Mouse (Mus musculus): Measurements from ENCODE around the gene Svs5. TPM values are rescaled to one million over a fixed set of nuclear protein-coding genes. Genes with fewer than 3 reads are reported as not detected.

Svs5 gene
- total and polyA plus RNA-seq, 3 experiments, result not detected

DNA sequence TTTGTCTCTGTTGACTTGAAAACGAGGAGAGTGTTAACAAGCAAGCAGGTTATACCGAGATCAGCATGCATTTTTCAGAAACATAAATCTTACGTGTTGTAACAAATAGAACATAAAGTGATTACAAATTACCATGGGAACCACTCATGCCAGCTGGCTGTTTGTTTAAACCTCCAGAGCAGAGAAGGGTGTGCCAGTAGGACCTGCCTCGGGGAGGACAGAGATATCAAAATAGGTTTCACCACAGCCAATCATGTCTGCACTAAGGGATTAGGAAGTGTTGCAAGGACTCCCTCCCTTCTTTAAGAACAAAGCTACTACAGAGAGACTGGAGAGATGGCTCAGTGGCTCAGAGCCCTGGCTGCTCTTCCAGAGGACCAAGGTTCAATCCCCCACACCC is 40.6 kb downstream of the Svs5 start:
- no peak overlapping the region for H3K4me3 ChIP-seq (ENCODE audit: low read depth, low read length)
- no peaks in the 10 kb centered on the region for H3K9me3 ChIP-seq (replicated peaks)
- no peaks in the 10 kb centered on the region for H3K36me3 ChIP-seq (replicated peaks)
- DNase-seq (ENCODE audit: low spot score) (no peak), ATAC-seq (ENCODE audit: extremely low read depth, insufficient number of reproducible peaks, low FRiP score, poor library complexity, severe bottlenecking) (no peak)
- H3K27me3 ChIP-seq (ENCODE audit: insufficient read depth, low read length), result no peaks in the 10 kb centered on the region
- TF ChIP-seq CTCF (IDR thresholded peaks at IDR 0.05; ENCODE audit: low read depth, low read length), result no peak
- TF ChIP-seq GATA2 (IDR thresholded peaks at IDR 0.05; ENCODE audit: borderline replicate concordance, low read depth, low read length), result no peak
- TF ChIP-seq GATA1 (IDR thresholded peaks at IDR 0.05; ENCODE audit: borderline replicate concordance, low read length), result no peak
- no peak for TF ChIP-seq TAL1 (conservative IDR thresholded peaks at IDR 0.05; ENCODE audit: low read depth, low read length)
- no peaks in the 10 kb centered on the region for H3K4me1 ChIP-seq (ENCODE audit: insufficient read depth, low read depth, low read length)

DNA sequence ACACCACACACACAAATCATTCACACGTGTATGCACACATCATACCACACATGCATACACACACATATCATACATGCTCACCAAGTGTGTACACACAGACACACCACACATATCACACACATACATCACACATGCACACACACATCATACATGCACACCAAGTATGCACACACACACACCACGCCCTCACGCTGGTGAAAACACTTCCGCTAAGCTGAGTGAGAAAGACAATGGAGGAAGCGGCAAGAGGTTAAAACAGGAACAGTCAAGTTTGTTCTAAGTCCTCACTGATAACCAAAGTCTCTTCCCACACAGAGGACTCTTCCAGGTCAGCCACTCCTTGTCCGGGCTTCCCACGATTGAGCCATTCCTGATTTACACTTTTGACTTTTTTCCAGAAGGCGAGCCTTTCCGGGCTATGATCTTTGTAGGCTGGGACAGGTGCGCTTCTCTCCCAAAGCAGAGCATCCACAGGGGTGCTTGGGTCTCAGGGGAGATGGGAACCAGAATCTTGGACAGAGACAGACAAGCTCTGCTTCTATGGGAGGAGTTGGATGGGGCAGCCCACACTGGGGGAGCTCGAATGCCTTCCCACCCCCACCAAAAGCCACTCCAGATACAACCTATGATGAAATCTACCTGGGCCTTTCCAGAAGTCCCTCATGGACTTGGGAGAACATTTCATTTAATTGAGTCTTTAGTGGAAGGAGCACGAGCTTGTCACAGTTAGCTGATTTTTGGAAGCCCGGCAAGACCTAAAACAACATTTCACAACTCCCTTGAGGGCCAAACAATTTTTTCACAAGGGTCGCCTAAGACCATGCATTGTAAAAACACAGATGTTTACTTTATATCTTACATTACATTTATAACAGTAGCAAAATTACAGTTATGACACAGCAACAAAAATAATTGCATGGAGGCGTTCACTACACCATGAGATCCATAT is 45.2 kb downstream of the Svs5 start:
- Histone ChIP-seq H3K36me3 (replicated peaks) (no peaks in the 10 kb centered on the region), H3K9me3 (replicated peaks) (no peaks in the 10 kb centered on the region), H3K4me3 (ENCODE audit: low read depth, low read length) (no peak overlapping the region), H3K27me3 (ENCODE audit: insufficient read depth, low read length) (no peaks in the 10 kb centered on the region), H3K4me1 (ENCODE audit: insufficient read depth, low read depth, low read length) (no peaks in the 10 kb centered on the region)
- ATAC-seq (ENCODE audit: extremely low read depth, insufficient number of reproducible peaks, low FRiP score, poor library complexity, severe bottlenecking) (no peak), DNase-seq (ENCODE audit: low spot score) (no peak)
- TF ChIP-seq TAL1 (conservative IDR thresholded peaks at IDR 0.05; ENCODE audit: low read depth, low read length) (no peak), CTCF (IDR thresholded peaks at IDR 0.05; ENCODE audit: low read depth, low read length) (no peak), POLR2AphosphoS5 (IDR thresholded peaks at IDR 0.05; ENCODE audit: insufficient replicate concordance, low read depth, low read length) (no peak), GATA2 (IDR thresholded peaks at IDR 0.05; ENCODE audit: borderline replicate concordance, low read depth, low read length) (no peak), GATA1 (IDR thresholded peaks at IDR 0.05; ENCODE audit: borderline replicate concordance, low read length) (no peak)

DNA sequence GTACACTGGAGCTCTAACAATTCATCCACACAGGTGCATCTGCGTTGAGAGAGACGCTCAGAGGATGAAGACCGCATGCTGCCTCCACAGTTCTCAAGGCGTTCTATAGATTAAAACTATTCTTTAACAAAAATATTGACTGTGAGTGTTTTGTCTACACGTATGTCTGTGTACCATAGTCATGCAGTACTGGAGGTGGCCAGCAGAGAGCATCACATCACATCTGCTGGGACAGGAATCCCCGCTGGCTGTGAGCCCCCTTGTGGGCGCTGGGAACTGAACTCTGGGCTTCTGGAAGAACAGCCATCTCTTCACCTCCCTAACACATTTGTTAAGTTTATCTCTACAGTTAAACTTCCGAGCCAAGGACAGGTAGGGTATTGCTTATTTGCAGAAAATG is 49.2 kb downstream of the Svs5 start:
- H3K4me3 ChIP-seq (ENCODE audit: low read depth, low read length), result no peak overlapping the region
- no peaks in the 10 kb centered on the region for H3K36me3 ChIP-seq (replicated peaks)
- H3K9me3 ChIP-seq (replicated peaks), result no peaks in the 10 kb centered on the region
- DNase-seq (ENCODE audit: low spot score) (no peak), ATAC-seq (ENCODE audit: extremely low read depth, insufficient number of reproducible peaks, low FRiP score, poor library complexity, severe bottlenecking) (no peak)
- TF ChIP-seq GATA1 (IDR thresholded peaks at IDR 0.05; ENCODE audit: borderline replicate concordance, low read length) (no peak), POLR2AphosphoS5 (IDR thresholded peaks at IDR 0.05; ENCODE audit: insufficient replicate concordance, low read depth, low read length) (no peak), CTCF (IDR thresholded peaks at IDR 0.05; ENCODE audit: low read depth, low read length) (no peak), TAL1 (conservative IDR thresholded peaks at IDR 0.05; ENCODE audit: low read depth, low read length) (no peak), GATA2 (IDR thresholded peaks at IDR 0.05; ENCODE audit: borderline replicate concordance, low read depth, low read length) (no peak)
- H3K27me3 ChIP-seq (ENCODE audit: insufficient read depth, low read length), result no peaks in the 10 kb centered on the region
- no peaks in the 10 kb centered on the region; the same call in 1 of the 2 replicates for H3K4me1 ChIP-seq (ENCODE audit: insufficient read depth, low read depth, low read length)

DNA sequence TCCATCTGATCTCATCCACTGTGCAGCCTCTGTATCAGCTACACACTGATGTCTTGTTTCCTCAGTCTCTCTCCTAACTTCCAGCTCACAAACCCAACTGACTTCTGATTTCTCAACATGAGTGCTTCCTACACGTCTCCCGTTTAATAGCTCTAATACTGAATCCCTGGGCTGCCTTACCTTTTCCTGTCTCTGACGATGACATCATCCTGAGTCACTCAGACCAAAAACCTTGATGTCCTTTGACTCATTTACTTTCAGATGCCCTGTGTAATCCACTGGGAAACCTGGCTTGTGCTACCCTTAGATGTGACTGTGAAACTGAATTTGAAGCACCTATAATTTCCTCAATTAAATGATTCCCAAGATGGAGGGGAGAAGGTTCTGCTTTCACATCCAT is 50.4 kb downstream of the Svs5 start:
- no peaks in the 10 kb centered on the region; the same call in 1 of the 2 replicates for H3K4me1 ChIP-seq (ENCODE audit: insufficient read depth, low read depth, low read length)
- no peak for DNase-seq (ENCODE audit: low spot score)
- ATAC-seq (ENCODE audit: extremely low read depth, insufficient number of reproducible peaks, low FRiP score, poor library complexity, severe bottlenecking), result no peak
- no peaks in the 10 kb centered on the region for H3K36me3 ChIP-seq (replicated peaks)
- no peaks in the 10 kb centered on the region for H3K27me3 ChIP-seq (ENCODE audit: insufficient read depth, low read length)
- no peaks in the 10 kb centered on the region for H3K9me3 ChIP-seq (replicated peaks)
- no peak overlapping the region for H3K4me3 ChIP-seq (ENCODE audit: low read depth, low read length)
- TF ChIP-seq TAL1 (conservative IDR thresholded peaks at IDR 0.05; ENCODE audit: low read depth, low read length), result no peak
- no peak for TF ChIP-seq GATA2 (IDR thresholded peaks at IDR 0.05; ENCODE audit: borderline replicate concordance, low read depth, low read length)
- no peak for TF ChIP-seq CTCF (IDR thresholded peaks at IDR 0.05; ENCODE audit: low read depth, low read length)
- no peak for TF ChIP-seq POLR2AphosphoS5 (IDR thresholded peaks at IDR 0.05; ENCODE audit: insufficient replicate concordance, low read depth, low read length)
- no peak for TF ChIP-seq GATA1 (IDR thresholded peaks at IDR 0.05; ENCODE audit: borderline replicate concordance, low read length)

Other genes with a start within 250 kb of the Svs5 start
Only the 20 nearest of the 21 such genes appear.
- gene Kcns1, start 161.6 kb upstream of the Svs5 start, total RNA-seq (2014; fragmentation: Nextera tagmentation), result not detected in 2 replicates
- gene Kcns1, start 161.6 kb upstream of the Svs5 start, total RNA-seq (2017), result not detected in 2 replicates
- not detected in 2 replicates for gene Kcns1, start 161.6 kb upstream of the Svs5 start, polyA plus RNA-seq (2012)
- gene Wfdc5, start 150.0 kb upstream of the Svs5 start, total RNA-seq (2014; fragmentation: Nextera tagmentation), result not detected in 2 replicates
- 0.33 TPM in 1 of 2 replicates, not detected in the other for gene Wfdc5, start 150.0 kb upstream of the Svs5 start, total RNA-seq (2017)
- gene Wfdc5, start 150.0 kb upstream of the Svs5 start, polyA plus RNA-seq (2012), result not detected in 2 replicates
- not detected in 2 replicates for gene Wfdc12, start 142.1 kb upstream of the Svs5 start, total RNA-seq (2014; fragmentation: Nextera tagmentation)
- not detected in 2 replicates for gene Wfdc12, start 142.1 kb upstream of the Svs5 start, total RNA-seq (2017)
- gene Wfdc12, start 142.1 kb upstream of the Svs5 start, polyA plus RNA-seq (2012), result not detected in 2 replicates
- gene Wfdc15a, start 132.6 kb upstream of the Svs5 start, total RNA-seq (2014; fragmentation: Nextera tagmentation), result not detected in 2 replicates
- gene Wfdc15a, start 132.6 kb upstream of the Svs5 start, total RNA-seq (2017), result 0.82 TPM in 1 of 2 replicates, not detected in the other
- gene Wfdc15a, start 132.6 kb upstream of the Svs5 start, polyA plus RNA-seq (2012), result not detected in 2 replicates
- not detected in 2 replicates for gene Wfdc15b, start 111.1 kb upstream of the Svs5 start, total RNA-seq (2014; fragmentation: Nextera tagmentation)
- gene Wfdc15b, start 111.1 kb upstream of the Svs5 start, total RNA-seq (2017), result not detected in 2 replicates
- not detected in 2 replicates for gene Wfdc15b, start 111.1 kb upstream of the Svs5 start, polyA plus RNA-seq (2012)
- not detected in 2 replicates for gene Svs2, start 94.3 kb upstream of the Svs5 start, total RNA-seq (2014; fragmentation: Nextera tagmentation)
- gene Svs2, start 94.3 kb upstream of the Svs5 start, total RNA-seq (2017), result 0.11 TPM in 1 of 2 replicates, not detected in the other
- not detected in 2 replicates for gene Svs2, start 94.3 kb upstream of the Svs5 start, polyA plus RNA-seq (2012)
- gene Svs3b, start 76.1 kb upstream of the Svs5 start, total RNA-seq (2014; fragmentation: Nextera tagmentation), result not detected in 2 replicates
- gene Svs3b, start 76.1 kb upstream of the Svs5 start, total RNA-seq (2017), result not detected in 2 replicates
- gene Svs3b, start 76.1 kb upstream of the Svs5 start, polyA plus RNA-seq (2012), result not detected in 2 replicates
- gene Svs4, start 54.3 kb upstream of the Svs5 start, total RNA-seq (2014; fragmentation: Nextera tagmentation), result not detected in 2 replicates
- 0.29 TPM in 1 of 2 replicates, not detected in the other for gene Svs4, start 54.3 kb upstream of the Svs5 start, total RNA-seq (2017)
- gene Svs4, start 54.3 kb upstream of the Svs5 start, polyA plus RNA-seq (2012), result not detected in 2 replicates
- not detected in 2 replicates for gene Svs3a, start 43.5 kb upstream of the Svs5 start, total RNA-seq (2014; fragmentation: Nextera tagmentation)
- 0.11 TPM in 1 of 2 replicates, not detected in the other for gene Svs3a, start 43.5 kb upstream of the Svs5 start, total RNA-seq (2017)
- not detected in 2 replicates for gene Svs3a, start 43.5 kb upstream of the Svs5 start, polyA plus RNA-seq (2012)
- gene Svs6, start 16.0 kb upstream of the Svs5 start, total RNA-seq (2014; fragmentation: Nextera tagmentation), result not detected in 2 replicates
- gene Svs6, start 16.0 kb upstream of the Svs5 start, total RNA-seq (2017), result not detected in 2 replicates
- not detected in 2 replicates for gene Svs6, start 16.0 kb upstream of the Svs5 start, polyA plus RNA-seq (2012)
- gene Slpi, start 56.4 kb downstream of the Svs5 start, total RNA-seq (2014; fragmentation: Nextera tagmentation), result not detected in 2 replicates
- gene Slpi, start 56.4 kb downstream of the Svs5 start, total RNA-seq (2017), result not detected in 2 replicates
- gene Slpi, start 56.4 kb downstream of the Svs5 start, polyA plus RNA-seq (2012), result not detected in 2 replicates
- gene Rbpjl, start 70.4 kb downstream of the Svs5 start, total RNA-seq (2014; fragmentation: Nextera tagmentation), result not detected in 2 replicates
- gene Rbpjl, start 70.4 kb downstream of the Svs5 start, total RNA-seq (2017), result 0.11 TPM in 1 of 2 replicates, not detected in the other
- not detected in 2 replicates for gene Rbpjl, start 70.4 kb downstream of the Svs5 start, polyA plus RNA-seq (2012)
- gene Matn4, start 72.4 kb downstream of the Svs5 start, total RNA-seq (2014; fragmentation: Nextera tagmentation), result not detected in 2 replicates
- gene Matn4, start 72.4 kb downstream of the Svs5 start, total RNA-seq (2017), result under 0.01 and 0.06 TPM in 2 replicates
- gene Matn4, start 72.4 kb downstream of the Svs5 start, polyA plus RNA-seq (2012), result not detected in 2 replicates
- gene Sdc4, start 111.1 kb downstream of the Svs5 start, total RNA-seq (2014; fragmentation: Nextera tagmentation), result not detected in 2 replicates
- gene Sdc4, start 111.1 kb downstream of the Svs5 start, total RNA-seq (2017), result 0.11 TPM in 1 of 2 replicates, not detected in the other
- gene Sdc4, start 111.1 kb downstream of the Svs5 start, polyA plus RNA-seq (2012), result not detected in 2 replicates
- 35.8 and 37.0 TPM in 2 replicates for gene Sys1, start 124.2 kb downstream of the Svs5 start, total RNA-seq (2014; fragmentation: Nextera tagmentation)
- 50.6 and 75.5 TPM in 2 replicates for gene Sys1, start 124.2 kb downstream of the Svs5 start, total RNA-seq (2017)
- 122 and 142 TPM in 2 replicates for gene Sys1, start 124.2 kb downstream of the Svs5 start, polyA plus RNA-seq (2012)
- not detected in 2 replicates for gene Gm20458, start 128.2 kb downstream of the Svs5 start, total RNA-seq (2014; fragmentation: Nextera tagmentation)
- 13.4 and 13.5 TPM in 2 replicates for gene Gm20458, start 128.2 kb downstream of the Svs5 start, total RNA-seq (2017)
- 4.6 and 5.5 TPM in 2 replicates for gene Gm20458, start 128.2 kb downstream of the Svs5 start, polyA plus RNA-seq (2012)
- gene Trp53tg5, start 141.0 kb downstream of the Svs5 start, total RNA-seq (2014; fragmentation: Nextera tagmentation), result not detected in 2 replicates
- 0.29 TPM in 1 of 2 replicates, not detected in the other for gene Trp53tg5, start 141.0 kb downstream of the Svs5 start, total RNA-seq (2017)
- gene Trp53tg5, start 141.0 kb downstream of the Svs5 start, polyA plus RNA-seq (2012), result not detected in 2 replicates
- gene Dbndd2, start 153.4 kb downstream of the Svs5 start, total RNA-seq (2014; fragmentation: Nextera tagmentation), result 6.2 and 11.7 TPM in 2 replicates
- gene Dbndd2, start 153.4 kb downstream of the Svs5 start, total RNA-seq (2017), result 5.5 and 8.9 TPM in 2 replicates
- 22.3 and 25.1 TPM in 2 replicates for gene Dbndd2, start 153.4 kb downstream of the Svs5 start, polyA plus RNA-seq (2012)
- gene Pigt, start 164.8 kb downstream of the Svs5 start, total RNA-seq (2014; fragmentation: Nextera tagmentation), result 68.5 and 84.3 TPM in 2 replicates
- 22.9 and 23.2 TPM in 2 replicates for gene Pigt, start 164.8 kb downstream of the Svs5 start, total RNA-seq (2017)
- 81.0 and 94.4 TPM in 2 replicates for gene Pigt, start 164.8 kb downstream of the Svs5 start, polyA plus RNA-seq (2012)
- not detected in 2 replicates for gene Wfdc2, start 229.7 kb downstream of the Svs5 start, total RNA-seq (2014; fragmentation: Nextera tagmentation)
- not detected in 2 replicates for gene Wfdc2, start 229.7 kb downstream of the Svs5 start, total RNA-seq (2017)
- not detected in 2 replicates for gene Wfdc2, start 229.7 kb downstream of the Svs5 start, polyA plus RNA-seq (2012)

All from G1E (cell line).